Mouse (Mus musculus) bone marrow macrophage, adult 2 months (primary cell): ENCODE data around the gene Hist3h2a. TPM values are rescaled to one million over a fixed set of nuclear protein-coding genes. Genes with fewer than 3 reads are reported as not detected.

ENCODE experiments used
- H3K27ac ChIP-seq: 2 replicates; pipeline ENCODE4 v1.5.1; 2012; ENCODE audit warnings: low read depth, low read length; ENCODE audit not compliant: insufficient read depth
- H3K4me1 ChIP-seq: 2 replicates; pipeline ENCODE4 v1.6.1; 2012; ENCODE audit warnings: low read length; ENCODE audit not compliant: control insufficient read depth, insufficient read depth
- H3K4me3 ChIP-seq: 2 replicates; pipeline ENCODE4 v1.5.1; 2012; ENCODE audit warnings: mild to moderate bottlenecking, low read length, moderate library complexity; ENCODE audit not compliant: insufficient read depth
- CTCF ChIP-seq: IDR thresholded peaks from 2 replicates; pipeline ENCODE4 v1.5.1; 2012; ENCODE audit warnings: low read depth, mild to moderate bottlenecking, low read length, moderate library complexity
- POLR2A ChIP-seq: IDR thresholded peaks from 2 replicates; pipeline ENCODE4 v1.6.1; 2012; ENCODE audit warnings: mild to moderate bottlenecking, low read depth, low read length, borderline replicate concordance
- polyA plus RNA-seq: library from polyadenylated mRNA; stranded (reverse); fragments of >200 nt; gene quantifications from 2 replicates; pipeline ENCODE4 v1.2.4, GENCODE M21; 2012; ENCODE audit not compliant: missing spikeins, insufficient read depth, insufficient read length

The Hist3h2a gene
- polyA plus RNA-seq, 1 experiment: 32.0 TPM

DNA sequence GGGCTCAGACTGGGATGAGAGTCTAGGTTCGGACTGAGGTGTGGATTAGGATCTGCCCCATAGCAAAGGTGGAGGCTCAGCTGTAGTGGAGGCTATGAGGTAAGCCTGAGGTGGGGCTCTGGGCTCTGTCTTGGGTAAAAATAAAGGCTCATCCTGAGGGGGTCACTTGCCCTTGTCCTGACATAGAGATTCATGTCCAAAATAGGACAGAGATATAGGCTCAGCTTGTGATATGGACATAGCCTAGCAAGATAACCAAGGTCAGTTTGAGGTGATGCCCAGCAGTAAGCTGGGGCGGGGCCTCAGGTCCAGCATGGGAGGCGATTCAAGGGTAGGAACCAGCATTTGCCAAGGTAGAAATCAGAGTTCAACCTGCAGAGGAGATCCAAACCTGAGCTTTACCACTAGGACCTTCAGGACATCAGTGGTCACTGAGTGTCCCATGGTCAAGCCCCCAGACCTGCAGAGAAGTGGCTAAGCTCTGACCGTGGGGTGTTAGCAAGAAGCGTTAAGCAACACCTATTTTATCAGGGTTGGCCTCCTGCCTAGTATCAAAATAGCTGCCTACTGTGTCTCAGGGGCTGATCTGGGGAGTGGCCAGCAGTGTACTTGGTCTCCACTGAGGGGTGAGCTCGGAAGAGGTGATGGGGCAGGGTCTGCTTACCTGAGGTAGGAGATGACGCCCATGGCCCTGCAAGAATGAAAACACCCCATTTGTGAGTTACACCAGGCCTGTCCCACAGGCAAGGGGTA is 48.0 kb downstream of the Hist3h2a start:
- TF ChIP-seq CTCF (no peak), POLR2A (no peak)
- no peak overlapping the region for H3K27ac ChIP-seq
- H3K4me1 ChIP-seq: no peaks in the 10 kb centered on the region
- no peak overlapping the region for H3K4me3 ChIP-seq

Other genes with a start within 250 kb of the Hist3h2a start
- not detected in 2 replicates for gene Olfr318, start 230.7 kb upstream of the Hist3h2a start, polyA plus RNA-seq
- gene Olfr317, start 215.5 kb upstream of the Hist3h2a start, polyA plus RNA-seq: not detected in 2 replicates
- gene Olfr316, start 202.0 kb upstream of the Hist3h2a start, polyA plus RNA-seq: not detected in 2 replicates
- not detected in 2 replicates for gene Olfr315, start 181.5 kb upstream of the Hist3h2a start, polyA plus RNA-seq
- gene Olfr314, start 171.7 kb upstream of the Hist3h2a start, polyA plus RNA-seq: not detected in 2 replicates
- gene Fam183b, start 152.7 kb upstream of the Hist3h2a start, polyA plus RNA-seq: not detected in 2 replicates
- gene Olfr313, start 139.7 kb upstream of the Hist3h2a start, polyA plus RNA-seq: not detected in 2 replicates
- not detected in 2 replicates for gene Olfr312, start 125.4 kb upstream of the Hist3h2a start, polyA plus RNA-seq
- not detected in 2 replicates for gene Olfr311, start 115.4 kb upstream of the Hist3h2a start, polyA plus RNA-seq
- gene Gm12258, start 107.5 kb upstream of the Hist3h2a start, polyA plus RNA-seq: 3.8 and 5.3 TPM in 2 replicates
- gene 2810021J22Rik, start 87.5 kb upstream of the Hist3h2a start, polyA plus RNA-seq: 3.6 and 4.5 TPM in 2 replicates
- gene Zfp39, start 50.5 kb upstream of the Hist3h2a start, polyA plus RNA-seq: 3.3 and 4.0 TPM in 2 replicates
- gene Btnl10, start 36.8 kb upstream of the Hist3h2a start, polyA plus RNA-seq: not detected in 2 replicates
- 99.5 and 112 TPM in 2 replicates for gene Rnf187, start 15.8 kb upstream of the Hist3h2a start, polyA plus RNA-seq
- gene Hist3h2ba, start 5.8 kb upstream of the Hist3h2a start, polyA plus RNA-seq: 1.4 TPM in 1 of 2 replicates, not detected in the other
- 0.28 TPM in 1 of 2 replicates, not detected in the other for gene Trim17, start within 50 bp of the Hist3h2a start, polyA plus RNA-seq
- gene Trim11, start 23.4 kb downstream of the Hist3h2a start, polyA plus RNA-seq: 21.2 and 22.6 TPM in 2 replicates
- 0.11 TPM in 1 of 2 replicates, not detected in the other for gene Obscn, start 181.7 kb downstream of the Hist3h2a start, polyA plus RNA-seq
- gene Iba57, start 209.1 kb downstream of the Hist3h2a start, polyA plus RNA-seq: 3.3 and 4.7 TPM in 2 replicates
- not detected in 2 replicates for gene Gjc2, start 228.5 kb downstream of the Hist3h2a start, polyA plus RNA-seq
- 32.1 and 32.3 TPM in 2 replicates for gene Guk1, start 237.5 kb downstream of the Hist3h2a start, polyA plus RNA-seq
- 20.1 and 24.1 TPM in 2 replicates for gene Mrpl55, start 247.8 kb downstream of the Hist3h2a start, polyA plus RNA-seq